Mouse (Mus musculus): ENCODE measurements around the gene Polq. TPM values are rescaled to one million over a fixed set of nuclear protein-coding genes. Genes with fewer than 3 reads are reported as not detected.
"Not testable (repeated sequence)": the region's sequence is repeated elsewhere in the genome, so short reads cannot be mapped to it uniquely, and the experiment has no call there.

Gene Polq
- total RNA-seq, 1 experiment from 2014 or later, result 2.1 TPM

- peak; percentile 5 for DNase-seq
Measured at GRCm38 (mm10) chr16:37108763-37109162, 97.2 kb downstream of the Polq start.

GRCm38 (mm10) chr16:37109285-37109684, 97.7 kb downstream of the Polq start:
- DNase-seq, result peak; percentile 48

GRCm38 (mm10) chr16:37125190-37125589, 113.6 kb downstream of the Polq start:
- DNase-seq, result not testable (repeated sequence)

Other genes with a start within 250 kb of the Polq start
- 1.1 and 1.7 TPM in 2 replicates for gene Slc15a2, start 226.8 kb upstream of the Polq start, total RNA-seq (2021)
- gene Iqcb1, start 183.4 kb upstream of the Polq start, total RNA-seq (2021), result 18.6 and 19.5 TPM in 2 replicates
- gene Eaf2, start 136.8 kb upstream of the Polq start, total RNA-seq (2021), result 1.4 and 1.6 TPM in 2 replicates
- gene Golgb1, start 136.6 kb upstream of the Polq start, total RNA-seq (2021), result 60.8 and 97.3 TPM in 2 replicates
- 6.5 and 10.5 TPM in 2 replicates for gene Hcls1, start 76.8 kb upstream of the Polq start, total RNA-seq (2021)
- gene Fbxo40, start 21.3 kb upstream of the Polq start, total RNA-seq (2021), result 0.15 TPM in 1 of 2 replicates, not detected in the other

All from adrenal gland, postnatal 25 days (tissue).